In genomic region chr1:157552749-157553451, GRCm38 (mm10) we compare ENCODE assay signal across 8 mouse cellular contexts. TPM values are rescaled to one million over a fixed set of nuclear protein-coding genes. Genes with fewer than 3 reads are reported as not detected.
DNase-seq lines count a peak whose midpoint lies in the region; ATAC-seq and TF ChIP-seq lines count a peak whose summit lies in the region.

No protein-coding gene starts in this region.

- no peaks in the 10 kb centered on the region for H3K27me3 ChIP-seq in kidney, postnatal 0 days (ENCODE audit: insufficient read depth, low read length)
- H3K27me3 ChIP-seq in liver, embryonic 14.5 days (ENCODE audit: control insufficient read depth, insufficient read depth, low read length): no peaks in the 10 kb centered on the region
- H3K27me3 ChIP-seq in neural tube, embryonic 12.5 days (replicated peaks): no peaks in the 10 kb centered on the region; the same call in none of the 2 replicates

- no peaks in the 10 kb centered on the region for H3K36me3 ChIP-seq in kidney, postnatal 0 days (ENCODE audit: insufficient read depth, low read length)
- no peaks in the 10 kb centered on the region for H3K36me3 ChIP-seq in liver, embryonic 14.5 days (replicated peaks; ENCODE audit: control insufficient read depth, insufficient read depth, low read depth)
- no peaks in the 10 kb centered on the region for H3K36me3 ChIP-seq in neural tube, embryonic 12.5 days

- no peak overlapping the region for H3K9ac ChIP-seq in kidney, postnatal 0 days (ENCODE audit: low read depth, low read length)
- no peak overlapping the region for H3K9ac ChIP-seq in liver, embryonic 14.5 days (replicated peaks)
- no peak overlapping the region for H3K9ac ChIP-seq in neural tube, embryonic 12.5 days

- no peak overlapping the region for H3K4me2 ChIP-seq in kidney, postnatal 0 days (ENCODE audit: low read length)
- H3K4me2 ChIP-seq in liver, embryonic 14.5 days (ENCODE audit: low read depth): no peak overlapping the region
- H3K4me2 ChIP-seq in neural tube, embryonic 12.5 days (replicated peaks): no peak overlapping the region

- peak; percentile 71 for DNase-seq in 416B (ENCODE audit: low read depth)
- peak; percentile 68 for DNase-seq in Muller cell, postnatal 12 days (ENCODE audit: inconsistent ontology term)
- peak; percentile 86 for DNase-seq in cerebellum, postnatal 10 days
- DNase-seq in frontal cortex, postnatal 36 days (ENCODE audit: low spot score in 2 of 2): peak; percentile 63 to 88
- peak; percentile 90 for DNase-seq in kidney, postnatal 0 days (ENCODE audit: low spot score)
- DNase-seq in liver, embryonic 14.5 days (ENCODE audit: low read depth in 3 of 3, low spot score in 3 of 3): peak in 2 of 3 experiments; percentile 11 to 17
- DNase-seq in telencephalon, adult 2 months (ENCODE audit: low read depth, low spot score): peak; percentile 62

- peak; percentile 99 for TF ChIP-seq CTCF in kidney, postnatal 0 days (IDR thresholded peaks at IDR 0.05; ENCODE audit: low read depth)
- TF ChIP-seq CTCF in liver, embryonic 14.5 days (IDR thresholded peaks at IDR 0.05; ENCODE audit: low read depth): peak; percentile 87

- WGBS in kidney, postnatal 0 days: 54% methylated on average over 7 of the region's 7 CpGs
- WGBS in liver, embryonic 14.5 days (ENCODE audit: insufficient replicate concordance): 58% methylated on average over 7 of the region's 7 CpGs
- WGBS in neural tube, embryonic 12.5 days: 66% methylated on average over 7 of the region's 7 CpGs

- H3K9me3 ChIP-seq in kidney, postnatal 0 days (replicated peaks; ENCODE audit: low read length): no peaks in the 10 kb centered on the region
- no peaks in the 10 kb centered on the region; the same call in 1 of the 2 replicates for H3K9me3 ChIP-seq in liver, embryonic 14.5 days (ENCODE audit: control insufficient read depth, low read length)
- no peaks in the 10 kb centered on the region for H3K9me3 ChIP-seq in neural tube, embryonic 12.5 days

- no peak overlapping the region for H3K27ac ChIP-seq in kidney, postnatal 0 days
- no peak overlapping the region for H3K27ac ChIP-seq in liver, embryonic 14.5 days
- H3K27ac ChIP-seq in neural tube, embryonic 12.5 days: no peak overlapping the region

- ATAC-seq in kidney, postnatal 0 days (replicated peaks; ENCODE audit: low FRiP score, low read depth): peak; percentile 53
- 0 out of 2 replicates have a peak, but pooled peaks have one; percentile 36 for ATAC-seq in liver, embryonic 14.5 days (ENCODE audit: insufficient read depth)
- peak; percentile 64; the same call in 1 of the 2 replicates for ATAC-seq in neural tube, embryonic 12.5 days (ENCODE audit: low FRiP score, low read depth)

- no peaks in the 10 kb centered on the region for H3K4me1 ChIP-seq in kidney, postnatal 0 days (replicated peaks; ENCODE audit: insufficient read depth, low read length)
- H3K4me1 ChIP-seq in liver, embryonic 14.5 days (replicated peaks; ENCODE audit: control insufficient read depth in 2 of 2, insufficient read depth in 2 of 2, low read length in 1 of 2): no peaks in the 10 kb centered on the region
- H3K4me1 ChIP-seq in neural tube, embryonic 12.5 days: no peaks in the 10 kb centered on the region

- no peak for TF ChIP-seq EP300 in liver, embryonic 14.5 days (IDR thresholded peaks at IDR 0.05; ENCODE audit: low read depth)

- H3K4me3 ChIP-seq in kidney, postnatal 0 days (replicated peaks; ENCODE audit: low read depth, low read length): no peak overlapping the region
- no peak overlapping the region for H3K4me3 ChIP-seq in liver, embryonic 14.5 days (ENCODE audit: insufficient read depth in 1 of 2, low read depth in 2 of 2, low read length in 2 of 2)
- H3K4me3 ChIP-seq in neural tube, embryonic 12.5 days: no peak overlapping the region

RNA-seq across cellular contexts. Expression of gene Sec16b, which starts 46.4 kb away (rescaled TPM):
- polyA plus RNA-seq in kidney, postnatal 0 days (2015; fragmentation: Nextera tagmentation; extraction: Ambion mirVana): 1.8 and 2.2 TPM in 2 replicates
- 3.0 and 3.4 TPM in 2 replicates for polyA plus RNA-seq in liver, embryonic 14.5 days (2012; rRNA removed)
- 5.1 and 5.4 TPM in 2 replicates for polyA plus RNA-seq in liver, embryonic 14.5 days (2014; fragmentation: Nextera tagmentation; extraction: Ambion mirVana)
- 1.3 and 1.4 TPM in 2 replicates for polyA plus RNA-seq in neural tube, embryonic 12.5 days (2016; fragmentation: Nextera tagmentation; extraction: Ambion mirVana)

Comparison
In these comparisons a context has a peak if more than half of its experiments do, and no peak if none do; other contexts are left out.
1. DNase-seq: peak in every context shown above with its lines; median percentile 90 in kidney, postnatal 0 days; 86 in cerebellum, postnatal 10 days; 76 in frontal cortex, postnatal 36 days; 71 in 416B; 68 in Muller cell, postnatal 12 days; 62 in telencephalon, adult 2 months; 14 in liver, embryonic 14.5 days.